ENCODE assay signal across 16 mouse cellular contexts in the genomic region with DNA sequence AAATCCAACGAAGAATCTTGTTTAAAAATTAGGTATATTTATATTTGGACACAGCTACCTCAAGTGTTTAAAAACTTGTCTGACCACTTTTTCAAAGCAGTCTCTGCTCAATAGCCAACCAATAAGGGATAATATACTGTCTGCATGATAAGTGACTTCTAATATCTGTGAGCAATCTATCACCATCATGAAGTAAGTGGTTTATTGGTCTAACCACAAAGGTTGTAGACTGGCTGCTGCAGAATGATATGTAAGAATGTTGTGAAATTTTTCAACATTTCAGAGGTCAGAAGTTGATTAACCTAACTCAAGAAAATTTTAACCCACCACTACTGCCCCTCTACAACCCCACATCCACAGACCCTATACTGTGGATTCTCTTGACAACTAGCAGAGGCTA.
"Had no signal": no experiment of that assay in that cellular context is flagged by ENCODE, and none has a peak within 500 bp of the region (broad histone marks: within the 10 kb centered on the region; RNA-seq: fewer than 3 reads in every experiment).

No protein-coding gene starts in this region.

- H3K27ac ChIP-seq: lung, embryonic 15.5 days; macrophage; midbrain, embryonic 13.5 days; midbrain, embryonic 15.5 days; neural tube, embryonic 12.5 days had no signal

- H3K9me3 ChIP-seq: lung, embryonic 15.5 days; megakaryocyte, embryonic 14.5 days; midbrain, embryonic 13.5 days; midbrain, embryonic 15.5 days; neural tube, embryonic 12.5 days had no signal

- H3K4me3 ChIP-seq: lung, embryonic 15.5 days; megakaryocyte, embryonic 14.5 days; midbrain, embryonic 13.5 days; midbrain, embryonic 15.5 days; neural tube, embryonic 12.5 days had no signal

- DNase-seq: liver, postnatal 0 days; lung, adult 2 months; lung, postnatal 14 days; lung, postnatal 36 days; right cerebral cortex, postnatal 14 days; thymus, adult 18-20 months; thymus, postnatal 14 days; thymus, postnatal 36 days had no signal

- H3K4me1 ChIP-seq: lung, embryonic 15.5 days; megakaryocyte, embryonic 14.5 days; midbrain, embryonic 13.5 days; midbrain, embryonic 15.5 days; neural tube, embryonic 12.5 days had no signal

- H3K36me3 ChIP-seq: lung, embryonic 15.5 days; midbrain, embryonic 13.5 days; midbrain, embryonic 15.5 days; neural tube, embryonic 12.5 days had no signal

- H3K9ac ChIP-seq: liver, postnatal 0 days; lung, embryonic 15.5 days; midbrain, embryonic 13.5 days; midbrain, embryonic 15.5 days; neural tube, embryonic 12.5 days had no signal

- H3K27me3 ChIP-seq: lung, embryonic 15.5 days; megakaryocyte, embryonic 14.5 days; midbrain, embryonic 13.5 days; midbrain, embryonic 15.5 days; neural tube, embryonic 12.5 days had no signal

- ATAC-seq: liver, postnatal 0 days; lung, postnatal 0 days; midbrain, embryonic 13.5 days; midbrain, embryonic 15.5 days had no signal

- H3K4me2 ChIP-seq: lung, embryonic 15.5 days; midbrain, embryonic 11.5 days; midbrain, embryonic 13.5 days; midbrain, embryonic 15.5 days; neural tube, embryonic 12.5 days had no signal
